Mouse (Mus musculus): Measurements from ENCODE around the gene Hist1h4m. TPM values are rescaled to one million over a fixed set of nuclear protein-coding genes. Genes with fewer than 3 reads are reported as not detected.
"Not testable (repeated sequence)": the region's sequence is repeated elsewhere in the genome, so short reads cannot be mapped to it uniquely, and the experiment has no call there.

Hist1h4m gene
- total RNA-seq, 2 experiments from 2014 or later = 185 to 195 TPM

DNA sequence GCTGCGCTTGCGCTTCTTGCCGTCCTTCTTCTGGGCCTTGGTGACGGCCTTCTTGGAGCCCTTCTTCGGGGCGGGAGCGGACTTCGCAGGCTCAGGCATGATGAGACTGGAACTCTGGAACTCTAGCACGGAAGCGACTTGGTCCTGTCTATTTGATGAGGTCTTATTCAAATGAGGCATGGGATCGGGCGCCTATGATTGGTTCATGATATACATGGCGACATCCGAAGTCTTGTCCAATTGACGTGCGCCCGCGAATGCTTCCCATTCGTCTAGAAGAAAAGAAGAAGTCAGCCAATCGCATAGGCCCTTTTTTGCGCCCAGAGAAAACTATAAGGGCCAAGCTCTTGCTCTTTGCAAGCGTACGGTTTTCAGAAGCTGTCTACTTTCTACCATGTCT lies 1.5 kb upstream of the Hist1h4m start, which contains the start of the genes Hist1h2bq and Hist1h2ao:
Hist1h2bq (minus strand) TSS at position 125 of the 400 bp plus-strand sequence.
Hist1h2ao (plus strand) TSS at position 393 of the 400 bp plus-strand sequence.
- not testable (repeated sequence) for DNase-seq (ENCODE audit: low spot score in 2 of 2)

DNA sequence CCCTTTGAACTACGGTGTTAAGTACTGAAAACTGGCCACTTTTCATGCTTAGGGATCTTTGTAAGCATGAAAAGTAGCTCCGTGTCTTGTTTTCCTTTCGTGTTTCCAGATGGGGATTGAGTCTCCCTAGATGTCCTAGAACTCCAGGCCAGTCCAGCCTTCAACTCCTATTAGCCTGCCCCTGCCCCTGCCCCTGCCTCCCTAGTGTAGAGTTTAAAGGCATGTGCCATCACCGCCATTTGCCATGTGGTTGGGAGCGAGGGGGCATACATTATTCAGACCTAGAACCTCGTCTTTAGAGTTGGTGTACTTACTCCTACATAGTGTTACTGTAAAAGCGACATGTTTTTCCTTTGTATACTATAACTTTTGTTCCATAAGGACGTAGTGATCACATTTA lies 472 bp upstream of the Hist1h4m start:
- DNase-seq (ENCODE audit: low spot score in 2 of 2) = not testable (repeated sequence)

DNA sequence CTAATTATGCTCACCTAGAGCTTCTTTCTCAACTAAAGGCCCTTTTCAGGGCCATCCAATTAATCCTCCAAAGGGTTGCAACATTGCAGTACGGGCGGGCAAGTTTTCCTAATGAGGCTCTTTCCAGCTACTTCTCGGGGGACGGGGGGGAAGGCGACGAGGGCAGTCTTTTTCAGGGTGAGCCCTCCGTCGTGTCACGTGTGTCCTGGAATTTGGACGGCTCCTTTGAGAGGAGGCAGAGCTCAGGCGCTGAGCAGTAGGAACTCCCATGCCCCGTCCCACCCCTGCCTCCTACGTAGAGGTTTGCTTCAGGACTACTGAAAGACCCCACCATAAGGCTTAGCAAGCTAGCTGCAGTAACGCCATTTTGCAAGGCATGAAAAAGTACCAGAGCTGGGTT lies 546 bp downstream of the Hist1h4m start:
- DNase-seq (ENCODE audit: low spot score in 2 of 2) = not testable (repeated sequence)

DNA sequence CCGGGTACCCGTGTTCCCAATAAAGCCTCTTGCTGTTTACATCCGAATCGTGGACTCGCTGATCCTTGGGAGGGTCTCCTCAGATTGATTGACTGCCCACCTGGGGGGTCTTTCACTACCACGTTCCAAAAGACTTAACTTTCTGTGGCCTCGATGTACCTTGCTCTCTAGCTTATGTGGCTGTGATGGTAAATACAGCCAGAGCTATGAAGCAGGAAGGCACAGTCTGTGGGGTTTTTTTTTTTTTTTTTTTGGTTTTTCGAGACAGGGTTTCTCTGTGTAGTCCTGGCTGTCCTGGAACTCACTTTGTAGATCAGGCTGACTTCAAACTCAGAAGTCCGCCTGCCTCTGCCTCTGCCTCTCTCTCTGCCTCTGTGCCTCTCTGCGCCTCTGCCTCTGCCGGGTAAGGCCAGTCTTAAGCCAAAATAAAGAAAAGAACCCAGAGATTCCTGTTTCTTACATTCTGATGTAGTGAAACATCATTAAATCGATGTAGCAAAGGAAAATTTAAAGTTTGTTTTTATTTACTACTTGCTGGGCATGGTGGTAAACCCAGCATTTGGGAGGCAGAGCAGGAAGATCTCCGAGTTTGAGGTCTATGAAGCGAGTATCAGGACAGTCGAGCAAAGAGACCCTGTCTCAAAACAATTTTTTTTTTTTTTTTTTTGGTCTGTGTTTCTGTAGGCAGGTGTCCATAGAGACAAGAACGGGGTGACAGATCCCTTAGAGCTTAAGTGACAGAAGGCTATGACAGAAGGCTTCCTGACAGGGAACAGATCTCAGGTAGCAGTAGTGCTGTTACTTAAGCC lies 8.7 kb downstream of the Hist1h4m start:
- not testable (repeated sequence) for DNase-seq (ENCODE audit: low spot score in 2 of 2)

DNA sequence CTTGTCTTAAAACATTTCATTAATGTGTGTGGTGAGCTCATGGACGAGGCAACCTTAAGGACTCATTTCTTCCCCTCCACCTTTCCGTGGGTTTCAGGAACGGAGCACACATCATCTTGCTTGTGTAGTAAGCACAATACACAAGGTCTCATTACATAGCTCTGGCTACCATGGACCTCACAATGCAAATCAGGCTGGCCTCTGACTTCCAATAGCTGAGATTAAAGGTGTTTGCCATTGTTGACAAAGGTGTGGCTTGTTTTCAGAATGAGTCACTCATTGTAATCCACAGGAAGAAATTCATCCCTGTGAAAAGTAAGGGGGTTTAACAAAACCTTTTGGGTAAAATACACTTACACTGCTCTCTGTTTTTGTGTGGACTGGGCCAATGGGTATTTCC lies 17.0 kb downstream of the Hist1h4m start:
- DNase-seq (ENCODE audit: low spot score in 2 of 2) = no peak

DNA sequence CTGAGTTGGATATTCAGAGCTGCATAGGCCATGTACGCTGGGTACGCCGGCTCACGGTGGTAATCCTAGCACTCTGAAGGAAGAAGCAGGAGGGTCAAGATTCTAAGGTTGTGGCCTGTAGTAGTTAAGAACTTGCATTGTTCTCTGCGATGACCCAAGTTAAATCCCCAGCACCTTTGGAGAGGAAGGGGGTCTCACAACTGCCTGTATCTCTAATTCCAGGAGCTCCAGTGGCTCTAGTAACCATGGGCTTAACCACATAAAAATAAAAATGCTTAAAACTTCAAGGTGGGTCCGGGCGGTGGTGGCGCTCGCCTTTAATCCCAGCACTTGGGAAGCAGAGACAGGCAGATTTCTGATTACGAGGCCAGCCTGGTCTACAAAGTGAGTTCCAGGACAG lies 18.8 kb downstream of the Hist1h4m start:
- DNase-seq (ENCODE audit: low spot score in 2 of 2) = no peak

DNA sequence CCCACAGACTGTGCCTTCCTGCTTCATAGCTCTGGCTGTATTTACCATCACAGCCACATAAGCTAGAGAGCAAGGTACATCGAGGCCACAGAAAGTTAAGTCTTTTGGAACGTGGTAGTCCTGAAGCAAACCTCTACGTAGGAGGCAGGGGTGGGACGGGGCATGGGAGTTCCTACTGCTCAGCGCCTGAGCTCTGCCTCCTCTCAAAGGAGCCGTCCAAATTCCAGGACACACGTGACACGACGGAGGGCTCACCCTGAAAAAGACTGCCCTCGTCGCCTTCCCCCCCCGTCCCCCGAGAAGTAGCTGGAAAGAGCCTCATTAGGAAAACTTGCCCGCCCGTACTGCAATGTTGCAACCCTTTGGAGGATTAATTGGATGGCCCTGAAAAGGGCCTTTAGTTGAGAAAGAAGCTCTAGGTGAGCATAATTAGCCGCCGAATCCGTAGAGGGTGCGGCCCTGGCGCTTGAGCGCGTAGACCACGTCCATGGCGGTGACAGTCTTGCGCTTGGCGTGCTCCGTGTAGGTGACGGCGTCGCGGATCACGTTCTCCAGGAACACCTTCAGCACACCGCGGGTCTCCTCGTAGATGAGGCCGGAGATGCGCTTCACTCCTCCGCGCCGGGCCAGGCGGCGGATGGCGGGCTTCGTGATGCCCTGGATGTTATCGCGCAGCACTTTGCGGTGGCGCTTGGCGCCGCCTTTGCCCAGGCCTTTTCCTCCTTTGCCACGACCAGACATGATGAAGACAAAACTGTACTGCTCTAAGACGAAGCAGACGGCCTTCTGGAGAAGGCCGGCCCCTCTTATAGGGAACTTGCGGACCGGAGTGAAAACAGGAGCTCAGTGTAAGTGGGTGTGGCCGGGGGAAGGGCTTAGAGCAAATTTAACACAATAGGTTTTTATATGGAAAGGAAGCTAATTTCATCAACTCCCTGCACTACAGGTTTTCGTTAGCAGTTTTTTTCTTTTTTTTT lies 20.2 kb downstream of the Hist1h4m start, which contains the start of gene Hist1h4n:
Hist1h4n (minus strand) TSS at position 779 of the 977 bp plus-strand sequence.
- DNase-seq (ENCODE audit: low spot score in 2 of 2) = peak in 1 of 2 experiments; percentile 20

DNA sequence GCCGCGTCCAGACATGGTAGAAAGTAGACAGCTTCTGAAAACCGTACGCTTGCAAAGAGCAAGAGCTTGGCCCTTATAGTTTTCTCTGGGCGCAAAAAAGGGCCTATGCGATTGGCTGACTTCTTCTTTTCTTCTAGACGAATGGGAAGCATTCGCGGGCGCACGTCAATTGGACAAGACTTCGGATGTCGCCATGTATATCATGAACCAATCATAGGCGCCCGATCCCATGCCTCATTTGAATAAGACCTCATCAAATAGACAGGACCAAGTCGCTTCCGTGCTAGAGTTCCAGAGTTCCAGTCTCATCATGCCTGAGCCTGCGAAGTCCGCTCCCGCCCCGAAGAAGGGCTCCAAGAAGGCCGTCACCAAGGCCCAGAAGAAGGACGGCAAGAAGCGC lies 21.9 kb downstream of the Hist1h4m start, which contains the start of the genes Hist1h2ap and Hist1h2br:
Hist1h2ap (minus strand) TSS at position 47 of the 400 bp plus-strand sequence.
Hist1h2br (plus strand) TSS at position 283 of the 400 bp plus-strand sequence.
- DNase-seq (ENCODE audit: low spot score in 2 of 2) = not testable (repeated sequence)

DNA sequence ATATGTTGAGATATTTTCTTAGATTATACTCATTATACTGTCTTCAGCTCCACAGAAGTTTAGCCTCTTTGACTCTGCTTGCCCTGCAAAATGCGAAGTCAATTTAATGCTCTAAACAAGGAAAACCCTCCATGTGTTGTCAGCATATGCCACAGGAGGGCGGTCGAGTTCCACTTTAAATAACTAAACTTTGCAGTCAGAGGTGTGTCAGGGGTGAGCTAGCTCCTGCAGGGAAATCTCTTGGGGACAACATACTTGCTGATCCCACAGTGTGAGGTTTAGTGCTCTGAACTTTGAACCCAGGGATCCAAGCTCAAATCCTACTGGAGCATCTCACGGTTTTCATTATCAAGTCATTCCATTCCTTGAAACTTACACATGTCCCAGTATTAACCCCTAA lies 29.0 kb downstream of the Hist1h4m start:
- not testable (repeated sequence) for DNase-seq (ENCODE audit: low spot score in 2 of 2)

DNA sequence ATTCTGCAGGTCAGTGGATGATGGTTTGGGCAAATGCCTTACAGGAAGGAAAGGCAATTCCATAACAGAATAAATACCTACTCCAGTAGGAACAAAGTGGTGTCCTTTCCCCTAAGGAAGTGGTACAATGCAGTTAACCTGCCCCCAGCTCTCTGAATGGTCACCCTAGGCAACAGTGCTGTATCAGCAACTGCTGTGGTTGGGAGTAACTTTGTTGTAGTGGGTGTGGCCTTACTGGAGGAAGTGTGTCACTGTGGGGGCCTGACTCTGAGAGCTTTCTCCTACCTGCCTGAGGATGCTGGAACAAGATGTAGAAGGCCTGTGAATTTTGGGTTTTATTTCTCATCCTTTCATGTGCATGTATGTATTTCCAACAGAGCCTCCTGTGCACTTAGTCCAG lies 34.8 kb downstream of the Hist1h4m start:
- not testable (repeated sequence) for DNase-seq (ENCODE audit: low spot score in 2 of 2)

DNA sequence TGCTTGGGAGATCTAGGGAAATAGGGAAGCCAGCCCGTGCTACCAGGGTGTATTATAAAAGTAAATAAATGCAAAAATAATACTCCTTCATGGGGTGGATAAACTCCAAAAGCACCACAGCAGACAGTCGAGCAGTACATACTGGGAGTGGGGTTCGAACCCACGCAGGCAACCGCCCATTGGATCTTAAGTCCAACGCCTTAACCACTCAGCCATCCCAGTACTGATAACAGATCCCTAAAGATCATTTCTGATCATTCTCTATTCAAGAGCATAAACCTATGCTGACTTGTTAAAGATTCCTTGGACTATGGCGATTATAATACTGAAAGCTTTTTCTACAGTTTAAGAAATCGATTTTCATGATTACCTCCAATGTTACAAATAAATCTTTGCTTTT lies 36.3 kb downstream of the Hist1h4m start:
- no peak for DNase-seq (ENCODE audit: low spot score in 2 of 2)

DNA sequence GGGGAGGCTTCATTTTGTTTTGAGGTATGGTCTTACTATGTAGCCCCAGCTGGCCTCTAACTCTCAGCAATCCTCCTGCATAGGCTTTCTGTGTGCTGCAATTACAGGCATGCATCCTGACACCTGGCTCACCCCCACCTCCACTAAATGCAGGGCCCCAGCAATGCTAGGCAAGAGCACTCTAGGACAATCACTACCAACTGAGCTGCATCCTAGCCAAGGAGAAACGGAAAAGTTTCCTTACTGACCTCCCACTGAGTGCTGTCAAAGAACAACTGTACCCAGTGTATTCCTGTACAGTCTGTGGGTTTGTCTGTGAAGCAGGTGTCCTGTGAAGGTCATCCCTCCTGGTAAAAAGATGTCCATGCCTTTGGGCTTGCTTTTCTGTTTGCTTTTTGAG lies 39.1 kb downstream of the Hist1h4m start:
- DNase-seq (ENCODE audit: low spot score in 2 of 2) = not testable (repeated sequence)

DNA sequence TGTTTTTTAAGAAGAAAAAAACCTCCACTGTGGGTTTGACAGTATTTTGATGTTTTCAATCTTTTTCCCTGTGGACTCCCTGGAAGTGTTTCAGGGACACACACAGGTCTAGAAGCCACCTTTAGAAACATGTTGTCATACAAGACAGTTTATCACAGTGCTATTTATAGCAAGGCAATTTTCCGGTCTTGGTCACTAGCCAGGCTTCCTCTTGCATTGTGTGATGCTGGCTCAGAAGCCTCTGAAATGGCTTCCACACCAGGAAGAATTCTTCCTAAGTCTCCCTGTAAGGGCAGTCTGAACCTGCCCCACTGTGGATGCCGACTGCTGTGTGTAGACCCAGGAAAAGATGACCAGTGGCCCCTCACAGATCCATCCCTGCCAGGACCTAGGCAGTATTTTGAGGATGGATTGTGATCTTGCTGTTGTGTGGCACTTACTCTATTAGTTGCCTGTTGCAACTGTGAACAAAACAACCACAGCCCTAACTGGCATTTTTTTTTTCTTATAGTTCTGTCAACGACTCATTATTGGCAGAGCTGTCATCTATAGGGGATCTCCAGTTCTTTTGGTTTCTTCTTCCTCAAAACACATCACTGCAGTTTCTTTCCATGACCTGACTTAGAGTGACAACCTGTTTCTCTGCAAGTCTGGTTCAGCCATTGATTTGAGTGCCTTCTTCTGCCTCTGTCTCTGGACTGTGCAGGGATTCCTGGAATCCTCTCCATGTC lies 40.8 kb downstream of the Hist1h4m start:
- DNase-seq (ENCODE audit: low spot score in 2 of 2) = no peak

DNA sequence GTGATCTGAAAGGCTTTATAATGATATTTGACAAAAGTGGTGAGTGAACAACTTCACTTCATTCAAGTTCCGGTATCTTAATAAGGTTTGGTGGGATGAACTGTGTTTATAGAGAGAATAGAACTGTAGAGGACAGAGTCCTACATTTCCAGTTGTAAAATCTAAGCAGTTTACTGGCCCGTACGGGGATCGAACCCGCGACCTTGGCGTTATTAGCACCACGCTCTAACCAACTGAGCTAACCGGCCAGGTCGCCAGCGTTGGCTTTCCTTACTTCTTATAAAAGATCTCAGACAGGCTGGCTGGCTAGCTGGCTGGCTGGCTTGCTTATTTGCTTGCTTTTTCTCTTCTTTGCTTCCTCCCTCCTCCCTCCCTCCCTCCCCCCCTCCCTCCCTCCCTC lies 43.6 kb downstream of the Hist1h4m start:
- peak; percentile 80 to 89 for DNase-seq (ENCODE audit: low spot score in 2 of 2)

DNA sequence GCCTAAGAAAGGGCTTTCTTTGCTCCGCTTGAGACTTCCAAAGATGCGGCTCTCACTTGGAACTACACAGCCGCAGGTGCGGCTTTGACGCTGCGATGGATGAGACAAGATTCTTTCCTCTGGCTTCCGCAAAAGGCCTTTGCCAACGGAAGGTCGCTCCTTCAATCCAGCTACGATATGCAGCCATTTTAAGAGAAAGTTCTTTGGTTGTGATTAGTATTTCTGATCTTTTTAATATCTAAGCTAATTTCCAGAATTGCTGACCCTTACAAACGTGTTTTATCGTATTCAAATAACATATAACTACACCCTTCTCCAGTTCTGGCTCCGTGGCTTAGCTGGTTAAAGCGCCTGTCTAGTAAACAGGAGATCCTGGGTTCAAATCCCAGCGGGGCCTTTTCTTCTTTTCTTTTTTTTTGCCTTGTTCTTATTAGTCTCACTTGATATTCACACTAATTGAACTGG lies 44.2 kb downstream of the Hist1h4m start:
- DNase-seq (ENCODE audit: low spot score in 2 of 2) = peak; percentile 24 to 67

DNA sequence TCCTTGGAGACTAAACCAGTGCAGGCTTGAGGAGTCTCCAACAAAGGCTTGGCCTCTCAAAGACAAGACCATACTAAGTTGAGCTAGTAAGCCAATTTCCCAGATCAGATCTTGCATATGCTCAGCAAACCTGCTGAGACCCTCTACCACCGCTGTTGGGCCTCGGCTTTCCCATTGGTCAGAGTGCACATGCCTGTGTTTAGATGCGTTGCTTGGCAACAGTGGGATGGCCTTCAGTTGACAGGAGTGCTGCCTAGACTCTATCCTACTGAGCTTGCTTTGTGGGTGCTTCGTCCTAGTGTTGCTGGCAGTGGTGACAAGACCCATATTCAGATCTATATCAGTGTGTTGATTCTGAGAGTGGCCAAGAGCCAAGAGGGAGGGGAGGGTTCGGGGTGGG lies 50.1 kb downstream of the Hist1h4m start:
- DNase-seq (ENCODE audit: low spot score in 2 of 2) = no peak
